8 mouse cellular contexts compared by ENCODE assay signal in the genomic region with DNA sequence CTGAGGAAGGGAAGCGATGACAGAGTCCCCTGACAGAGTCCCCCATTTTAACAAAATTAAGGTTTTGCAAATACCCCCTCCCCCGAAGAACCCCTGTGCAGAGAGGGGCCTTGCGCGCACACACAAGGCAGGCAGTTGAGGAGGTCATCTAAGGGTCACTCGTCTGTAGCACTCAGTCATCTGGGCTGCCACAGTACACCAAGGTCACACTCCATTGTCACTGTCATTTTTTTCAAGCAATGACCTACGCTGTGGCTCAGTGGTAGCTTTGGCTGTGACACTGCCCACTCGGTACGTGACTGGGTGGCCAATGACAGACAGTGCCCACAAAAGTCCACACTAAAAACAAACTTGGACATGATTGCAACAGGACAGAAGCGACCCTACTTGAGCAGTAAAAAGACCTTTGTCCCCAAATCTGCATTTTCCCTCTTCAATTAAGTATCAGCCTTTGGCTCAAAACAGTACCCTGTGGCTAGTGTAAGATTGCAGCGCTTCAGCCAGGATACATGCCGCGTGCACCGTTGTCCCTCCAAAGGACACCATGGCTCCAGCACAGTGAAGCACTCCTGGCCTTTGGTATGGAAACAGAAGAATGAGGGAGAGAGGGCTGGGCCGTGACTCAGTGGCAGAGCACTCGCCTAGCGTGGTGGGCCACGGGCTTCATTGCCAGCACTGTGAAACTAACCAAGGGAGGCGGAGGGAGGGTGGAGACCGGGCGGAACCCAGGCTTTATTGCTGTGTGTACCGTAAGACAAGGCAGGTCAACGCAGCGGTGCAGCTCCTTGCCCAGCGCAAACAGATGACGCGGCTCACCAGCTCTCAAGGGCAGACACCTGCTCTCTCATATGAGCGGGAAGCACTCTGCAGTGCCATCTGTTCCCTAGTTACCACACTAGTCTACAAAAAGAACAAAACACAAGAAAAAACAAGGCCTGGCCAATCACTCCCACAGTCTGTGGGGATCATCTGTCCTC. TPM values are rescaled to one million over a fixed set of nuclear protein-coding genes. Genes with fewer than 3 reads are reported as not detected.
A peak's percentile ranks its signal among the peaks of the same experiment; 100 is the strongest.
DNase-seq lines count a peak whose midpoint lies in the region; ATAC-seq and TF ChIP-seq lines count a peak whose summit lies in the region.
"Had no signal": no experiment of that assay in that cellular context is flagged by ENCODE, and none has a peak within 500 bp of the region (broad histone marks: within the 10 kb centered on the region; RNA-seq: fewer than 3 reads in every experiment).

No protein-coding gene starts in this region.

- H3K27ac ChIP-seq in thymus, adult 2 months (ENCODE audit: control insufficient read depth, insufficient read depth, low read length), result peak overlapping the region; percentile 36; the same call in 1 of the 2 replicates
- no peak overlapping the region; the same call in 1 of the 2 replicates for H3K27ac ChIP-seq in heart, postnatal 0 days (ENCODE audit: low read depth)
- H3K27ac ChIP-seq in midbrain, embryonic 12.5 days (replicated peaks), result peak overlapping the region; percentile 72

- no peak overlapping the region for H3K4me3 ChIP-seq in thymus, adult 2 months (ENCODE audit: control insufficient read depth, insufficient read depth, low read length)
- H3K4me3 ChIP-seq in heart, postnatal 0 days (ENCODE audit: low read depth, low read length), result no peak overlapping the region
- no peak overlapping the region for H3K4me3 ChIP-seq in midbrain, embryonic 12.5 days

- peak; percentile 12 for DNase-seq in thymus, adult 2 months
- no peak for DNase-seq in thymus, postnatal 0 days (ENCODE audit: low spot score)
- DNase-seq in cerebellum, postnatal 36 days, result peak; percentile 72
- no peak for DNase-seq in heart, postnatal 0 days (ENCODE audit: low spot score)
- peak; percentile 72 to 75 for DNase-seq in layer of hippocampus, adult 8-10 months (ENCODE audit: low spot score in 2 of 2)
- DNase-seq in testis, postnatal 14 days (ENCODE audit: low spot score), result peak; percentile 3

- TF ChIP-seq POLR2A in thymus, adult 2 months (IDR thresholded peaks at IDR 0.05; ENCODE audit: control insufficient read depth, extremely low read depth, insufficient read depth, low read length, poor library complexity), result no peak

- no peak for TF ChIP-seq CTCF in thymus, adult 2 months (IDR thresholded peaks at IDR 0.05; ENCODE audit: borderline replicate concordance, control insufficient read depth, extremely low read depth, insufficient read depth, low read length, poor library complexity)
- no peak for TF ChIP-seq CTCF in heart, postnatal 0 days (IDR thresholded peaks at IDR 0.05; ENCODE audit: low read depth)

- peaks cover 18% of the 10 kb centered on the region for H3K4me1 ChIP-seq in thymus, adult 2 months (replicated peaks; ENCODE audit: control insufficient read depth, insufficient read depth, low read length)
- 0 out of 2 replicates have a peak, but pooled peaks cover 3% of the 10 kb centered on the region for H3K4me1 ChIP-seq in heart, postnatal 0 days (ENCODE audit: control insufficient read depth, insufficient read depth)
- H3K4me1 ChIP-seq in midbrain, embryonic 12.5 days, result peaks cover 10% of the 10 kb centered on the region

- no peaks in the 10 kb centered on the region for H3K27me3 ChIP-seq in thymus, adult 2 months (ENCODE audit: control insufficient read depth, insufficient read depth, low read length)
- H3K27me3 ChIP-seq in heart, postnatal 0 days (ENCODE audit: control insufficient read depth, insufficient read depth, low read length), result no peaks in the 10 kb centered on the region
- 0 out of 2 replicates have a peak, but pooled peaks cover under 1% of the 10 kb centered on the region for H3K27me3 ChIP-seq in midbrain, embryonic 12.5 days

- H3K4me2 ChIP-seq in heart, postnatal 0 days (ENCODE audit: low read depth, low read length), result no peak overlapping the region
- H3K4me2 ChIP-seq in midbrain, embryonic 12.5 days (replicated peaks), result no peak overlapping the region

- no peak overlapping the region for H3K9ac ChIP-seq in heart, postnatal 0 days (replicated peaks; ENCODE audit: low read depth, low read length)
- no peak overlapping the region for H3K9ac ChIP-seq in midbrain, embryonic 12.5 days (replicated peaks)

- peak; percentile 51; the same call in 1 of the 2 replicates for ATAC-seq in heart, postnatal 0 days (ENCODE audit: insufficient read depth, low read depth)
- ATAC-seq in midbrain, embryonic 12.5 days (ENCODE audit: low FRiP score, low read depth), result no peak

- no peak for TF ChIP-seq EP300 in heart, postnatal 0 days (IDR thresholded peaks at IDR 0.05; ENCODE audit: low read depth)

- H3K9me3 ChIP-seq in heart, postnatal 0 days (replicated peaks; ENCODE audit: control insufficient read depth, low read length), result no peaks in the 10 kb centered on the region
- no peaks in the 10 kb centered on the region for H3K9me3 ChIP-seq in midbrain, embryonic 12.5 days

- WGBS in thymus, adult 2 months, result 81% methylated on average over 27 of the region's 27 CpGs
- 72% methylated on average over 27 of the region's 27 CpGs for WGBS in heart, postnatal 0 days
- 78% methylated on average over 27 of the region's 27 CpGs for WGBS in midbrain, embryonic 12.5 days

- no peaks in the 10 kb centered on the region for H3K36me3 ChIP-seq in thymus, adult 2 months (ENCODE audit: control insufficient read depth, insufficient read depth, low read length)
- H3K36me3 ChIP-seq in heart, postnatal 0 days (replicated peaks; ENCODE audit: control insufficient read depth, insufficient read depth, low read length), result peaks cover 28% of the 10 kb centered on the region
- H3K36me3 ChIP-seq in midbrain, embryonic 12.5 days, result peaks cover 20% of the 10 kb centered on the region

RNA-seq across cellular contexts. Expression of gene B4galt5, which starts 50.0 kb away (rescaled TPM):
- 10.9 and 14.2 TPM in 2 replicates for polyA plus RNA-seq in thymus, adult 2 months (2012; rRNA removed)
- 4.6 and 5.8 TPM in 2 replicates for polyA plus RNA-seq in thymus, postnatal 0 days (2015; fragmentation: Nextera tagmentation; extraction: Ambion mirVana)
- total RNA-seq in heart, postnatal 0 days (2014; rRNA removed; ENCODE audit: low replicate concordance), result 24.2 and 30.1 TPM in 2 replicates
- 6.5 and 7.5 TPM in 2 replicates for polyA plus RNA-seq in heart, postnatal 0 days (2015; fragmentation: Nextera tagmentation; extraction: Ambion mirVana)
- total RNA-seq in layer of hippocampus, adult 8-10 months (2022), result 10 to 100 TPM; 34.6 to 43.0 (median 39.7) TPM
- polyA plus RNA-seq in midbrain, embryonic 12.5 days (2016; fragmentation: Nextera tagmentation; extraction: Ambion mirVana), result 12.7 and 12.9 TPM in 2 replicates

RNA-seq across cellular contexts. Expression of gene Ptgis, which starts 58.6 kb away (rescaled TPM):
- polyA plus RNA-seq in thymus, adult 2 months (2012; rRNA removed), result 6.1 and 9.9 TPM in 2 replicates
- 1.7 and 2.2 TPM in 2 replicates for polyA plus RNA-seq in thymus, postnatal 0 days (2015; fragmentation: Nextera tagmentation; extraction: Ambion mirVana)
- total RNA-seq in heart, postnatal 0 days (2014; rRNA removed; ENCODE audit: low replicate concordance), result 38.6 and 60.0 TPM in 2 replicates
- polyA plus RNA-seq in heart, postnatal 0 days (2015; fragmentation: Nextera tagmentation; extraction: Ambion mirVana), result 20.8 and 22.6 TPM in 2 replicates
- 1 to 10 TPM; 1.7 to 2.2 (median 1.7) TPM for total RNA-seq in layer of hippocampus, adult 8-10 months (2022)
- polyA plus RNA-seq in midbrain, embryonic 12.5 days (2016; fragmentation: Nextera tagmentation; extraction: Ambion mirVana), result 6.9 and 9.1 TPM in 2 replicates
- total RNA-seq: hematopoietic stem cell, adult 5-6 weeks had no signal

Comparison
In these comparisons a context has a peak if more than half of its experiments do, and no peak if none do; other contexts are left out.
1. DNase-seq: peak in thymus, adult 2 months (single experiment), cerebellum, postnatal 36 days (2 of 2), layer of hippocampus, adult 8-10 months (2 of 2) and testis, postnatal 14 days (single experiment); none in thymus, postnatal 0 days (single experiment) and heart, postnatal 0 days (single experiment).